Mouse (Mus musculus) bone marrow macrophage, adult 2 months (primary cell): ENCODE data around the gene Draxin.

Experiments used
- CTCF ChIP-seq: IDR thresholded peaks from 2 replicates; pipeline ENCODE4 v1.5.1; 2012; ENCODE audit warnings: low read depth, mild to moderate bottlenecking, low read length, moderate library complexity
- POLR2A ChIP-seq: IDR thresholded peaks from 2 replicates; pipeline ENCODE4 v1.6.1; 2012; ENCODE audit warnings: mild to moderate bottlenecking, low read depth, low read length, borderline replicate concordance

DNA sequence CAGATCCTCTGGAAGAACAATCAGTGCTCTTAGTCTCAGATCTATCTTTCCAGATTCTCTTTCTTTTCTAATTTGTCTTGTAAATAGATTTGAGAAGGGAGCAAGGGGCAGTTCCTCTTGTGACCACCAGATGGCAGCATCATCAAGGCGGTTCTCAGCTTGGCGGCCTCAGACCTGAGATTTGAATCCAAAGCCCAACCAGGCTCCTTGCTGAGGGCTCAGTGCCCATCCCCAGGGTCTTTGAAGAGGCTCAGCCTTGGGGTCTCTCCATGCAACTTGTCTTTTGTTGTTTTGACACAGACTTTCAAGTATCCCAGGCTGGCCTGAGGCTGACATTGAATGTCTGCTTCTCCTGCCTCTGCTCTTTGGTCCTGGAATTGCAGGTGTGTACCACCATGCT is 40.3 kb upstream of the Draxin start:
- TF ChIP-seq POLR2A (no peak), CTCF (peak; percentile 97)
